ENCODE assay signal across 14 mouse cellular contexts in the genomic region with DNA sequence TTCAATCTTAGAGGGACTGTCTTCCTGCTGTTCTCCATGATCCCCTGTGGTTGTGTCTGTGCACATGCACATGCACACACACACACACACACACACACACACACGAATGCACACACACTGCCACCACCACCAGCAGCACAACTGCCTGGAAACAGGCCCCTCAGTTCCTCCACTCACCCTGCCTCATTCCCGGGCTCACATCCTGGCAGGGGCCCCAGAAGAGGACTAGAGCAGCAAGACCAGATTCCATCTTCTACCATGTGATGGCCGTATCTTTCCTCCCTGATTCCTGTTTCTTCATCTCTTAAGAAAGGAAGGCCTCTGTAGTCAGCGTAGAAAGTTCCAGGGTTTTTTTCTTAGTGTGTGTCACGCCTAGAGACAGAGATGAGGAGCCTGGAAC. TPM values are rescaled to one million over a fixed set of nuclear protein-coding genes. Genes with fewer than 3 reads are reported as not detected.
A peak's percentile ranks its signal among the peaks of the same experiment; 100 is the strongest.
DNase-seq lines count a peak whose midpoint lies in the region; ATAC-seq and TF ChIP-seq lines count a peak whose summit lies in the region.
"Had no signal": no experiment of that assay in that cellular context is flagged by ENCODE, and none has a peak within 500 bp of the region (broad histone marks: within the 10 kb centered on the region; RNA-seq: fewer than 3 reads in every experiment).

No protein-coding gene starts in this region.

- peaks cover 20% of the 10 kb centered on the region; the same call in 1 of the 2 replicates for H3K4me1 ChIP-seq in embryonic facial prominence, embryonic 12.5 days
- peaks cover 73% of the 10 kb centered on the region for H3K4me1 ChIP-seq in embryonic facial prominence, embryonic 10.5 days
- peaks cover 39% of the 10 kb centered on the region for H3K4me1 ChIP-seq in kidney, adult 2 months (ENCODE audit: control insufficient read depth, insufficient read depth, low read length)

- no peak for ATAC-seq in embryonic facial prominence, embryonic 12.5 days (ENCODE audit: insufficient number of reproducible peaks, insufficient read depth, low FRiP score, low TSS enrichment)
- ATAC-seq: activated CD4-positive, CD25-positive, alpha-beta regulatory T cell, adult 4 months; intestine, embryonic 16.5 days had no signal

- no peak overlapping the region for H3K9ac ChIP-seq in embryonic facial prominence, embryonic 12.5 days
- H3K9ac ChIP-seq: liver, embryonic 15.5 days had no signal

- no peak overlapping the region for H3K4me2 ChIP-seq in embryonic facial prominence, embryonic 12.5 days (replicated peaks)
- H3K4me2 ChIP-seq: liver, embryonic 15.5 days had no signal

- no peak overlapping the region for H3K4me3 ChIP-seq in embryonic facial prominence, embryonic 12.5 days
- H3K4me3 ChIP-seq in embryonic facial prominence, embryonic 10.5 days: no peak overlapping the region
- no peak overlapping the region for H3K4me3 ChIP-seq in kidney, adult 2 months (ENCODE audit: insufficient read depth, low read depth, low read length)
- H3K4me3 ChIP-seq: liver, embryonic 15.5 days; megakaryocyte, embryonic 14.5 days had no signal

- 0 out of 2 replicates have a peak overlapping the region, but pooled peaks have one; percentile 54 for H3K27ac ChIP-seq in embryonic facial prominence, embryonic 12.5 days
- no peak overlapping the region for H3K27ac ChIP-seq in embryonic facial prominence, embryonic 10.5 days (replicated peaks)
- peak overlapping the region; percentile 70 for H3K27ac ChIP-seq in kidney, adult 2 months (ENCODE audit: insufficient read depth, low read depth, low read length)
- H3K27ac ChIP-seq: liver, embryonic 15.5 days had no signal

- H3K27me3 ChIP-seq in embryonic facial prominence, embryonic 12.5 days: no peaks in the 10 kb centered on the region
- H3K27me3 ChIP-seq in embryonic facial prominence, embryonic 10.5 days (replicated peaks; ENCODE audit: low read depth, poor library complexity, severe bottlenecking): no peaks in the 10 kb centered on the region
- no peaks in the 10 kb centered on the region for H3K27me3 ChIP-seq in kidney, adult 2 months (replicated peaks; ENCODE audit: control insufficient read depth, insufficient read depth, low read length)
- H3K27me3 ChIP-seq: liver, embryonic 15.5 days had no signal

- 70% methylated on average over 5 of the region's 5 CpGs for WGBS in embryonic facial prominence, embryonic 12.5 days
- WGBS in embryonic facial prominence, embryonic 10.5 days: 84% methylated on average over 5 of the region's 5 CpGs
- 60% methylated on average over 5 of the region's 5 CpGs for WGBS in kidney, adult 2 months

- no peaks in the 10 kb centered on the region for H3K36me3 ChIP-seq in embryonic facial prominence, embryonic 12.5 days
- 0 out of 2 replicates have a peak, but pooled peaks cover 2% of the 10 kb centered on the region for H3K36me3 ChIP-seq in embryonic facial prominence, embryonic 10.5 days (replicated peaks)
- H3K36me3 ChIP-seq in kidney, adult 2 months (ENCODE audit: control insufficient read depth, insufficient read depth, low read length): no peaks in the 10 kb centered on the region
- H3K36me3 ChIP-seq: liver, embryonic 15.5 days had no signal

- no peak for DNase-seq in embryonic facial prominence, embryonic 10.5 days (ENCODE audit: low spot score)
- DNase-seq in kidney, adult 2 months: peak; percentile 43
- DNase-seq in kidney, postnatal 25 days: no peak
- DNase-seq in 3T3-L1 (ENCODE audit: low read depth, low spot score): peak; percentile 61
- DNase-seq in kidney, postnatal 4 days: peak; percentile 53 to 68
- DNase-seq in retina, embryonic 14.5 days (ENCODE audit: low spot score): no peak
- DNase-seq in layer of hippocampus, adult 18-20 months (ENCODE audit: low spot score in 2 of 2): no peak
- DNase-seq: right cerebral cortex, postnatal 14 days had no signal

- H3K9me3 ChIP-seq in embryonic facial prominence, embryonic 12.5 days: no peaks in the 10 kb centered on the region
- H3K9me3 ChIP-seq in embryonic facial prominence, embryonic 10.5 days: no peaks in the 10 kb centered on the region
- H3K9me3 ChIP-seq: G1E; liver, embryonic 15.5 days; megakaryocyte, embryonic 14.5 days had no signal

- no peak for TF ChIP-seq CTCF in kidney, adult 2 months (conservative IDR thresholded peaks at IDR 0.05; ENCODE audit: insufficient read depth, insufficient read length, low read depth, low read length)

- TF ChIP-seq POLR2A in kidney, adult 2 months (IDR thresholded peaks at IDR 0.05; ENCODE audit: low read depth, low read length): no peak

RNA-seq across cellular contexts. Expression of gene Gramd4, which starts 22.0 kb away (rescaled TPM):
- polyA plus RNA-seq in embryonic facial prominence, embryonic 12.5 days (2016; fragmentation: Nextera tagmentation; extraction: Ambion mirVana): 19.4 and 19.6 TPM in 2 replicates
- polyA plus RNA-seq in embryonic facial prominence, embryonic 10.5 days (2016; fragmentation: Nextera tagmentation; extraction: Ambion mirVana): 13.7 and 13.8 TPM in 2 replicates
- polyA plus RNA-seq in kidney, adult 2 months (2012; rRNA removed): 18.9 and 20.6 TPM in 2 replicates
- total RNA-seq in layer of hippocampus, adult 18-20 months (2021): 10 to 100 TPM; 30.7 to 34.5 TPM

RNA-seq across cellular contexts. Expression of gene Celsr1, which starts 45.9 kb away (rescaled TPM):
- polyA plus RNA-seq in embryonic facial prominence, embryonic 12.5 days (2016; fragmentation: Nextera tagmentation; extraction: Ambion mirVana): 2.4 and 2.5 TPM in 2 replicates
- polyA plus RNA-seq in embryonic facial prominence, embryonic 10.5 days (2016; fragmentation: Nextera tagmentation; extraction: Ambion mirVana): 1.2 and 1.5 TPM in 2 replicates
- polyA plus RNA-seq in kidney, adult 2 months (2012; rRNA removed): 12.4 and 16.8 TPM in 2 replicates
- total RNA-seq in layer of hippocampus, adult 18-20 months (2021): 1 to 10 TPM; 5.6 to 6.3 TPM

Comparison
In these comparisons a context has a peak if more than half of its experiments do, and no peak if none do; other contexts are left out.
1. DNase-seq: peak in kidney, adult 2 months (single experiment), 3T3-L1 (single experiment) and kidney, postnatal 4 days (2 of 2); none in embryonic facial prominence, embryonic 10.5 days (single experiment), kidney, postnatal 25 days (0 of 2), retina, embryonic 14.5 days (single experiment) and layer of hippocampus, adult 18-20 months (0 of 2).